Mouse (Mus musculus) right cerebral cortex, adult 2 months (tissue): ENCODE measurements around the gene Slc7a9.

Source experiments
- DNase-seq, 2 experiments: peaks; one replicate each; pipeline ENCODE4 v3.0.0; 2021 to 2022; ENCODE audit warnings: low spot score in 2 of 2

Slc7a9 gene

GRCm38 (mm10) chr7:35447996-35448846 lies at the start of gene Slc7a9:
Slc7a9 (plus strand) TSS chr7:35448796.
- DNase-seq, result no peak

GRCm38 (mm10) chr7:35401169-35401568 lies 47.4 kb upstream of the Slc7a9 start:
- DNase-seq, result no peak

GRCm38 (mm10) chr7:35415226-35415625 lies 33.4 kb upstream of the Slc7a9 start:
- no peak for DNase-seq

GRCm38 (mm10) chr7:35415801-35416653 lies 32.6 kb upstream of the Slc7a9 start:
- no peak for DNase-seq

GRCm38 (mm10) chr7:35416654-35416948 lies 32.0 kb upstream of the Slc7a9 start:
- DNase-seq, result no peak

GRCm38 (mm10) chr7:35423071-35423470 lies 25.5 kb upstream of the Slc7a9 start:
- no peak for DNase-seq

- DNase-seq, result no peak
These were observed 20.4 kb upstream of the Slc7a9 start for GRCm38 (mm10) chr7:35428146-35428545.

- DNase-seq, result no peak
These were observed 13.3 kb upstream of the Slc7a9 start for GRCm38 (mm10) chr7:35435266-35435665.

GRCm38 (mm10) chr7:35447501-35447900 lies 1.1 kb upstream of the Slc7a9 start:
- DNase-seq, result no peak

GRCm38 (mm10) chr7:35448867-35449266 lies 271 bp downstream of the Slc7a9 start:
- DNase-seq, result no peak

- DNase-seq, result no peak
These were observed 7.7 kb downstream of the Slc7a9 start for GRCm38 (mm10) chr7:35456091-35456814.

- DNase-seq, result no peak
These were observed 12.4 kb downstream of the Slc7a9 start for GRCm38 (mm10) chr7:35460971-35461370.

- DNase-seq, result no peak
These were observed 16.4 kb downstream of the Slc7a9 start for GRCm38 (mm10) chr7:35465027-35465426.

GRCm38 (mm10) chr7:35467856-35468255 lies 19.3 kb downstream of the Slc7a9 start:
- no peak for DNase-seq

GRCm38 (mm10) chr7:35470794-35471193 lies 22.2 kb downstream of the Slc7a9 start:
- no peak for DNase-seq

GRCm38 (mm10) chr7:35476457-35476856 lies 27.9 kb downstream of the Slc7a9 start:
- DNase-seq, result no peak

- DNase-seq, result no peak
These were observed 36.5 kb downstream of the Slc7a9 start for GRCm38 (mm10) chr7:35485126-35485525.

GRCm38 (mm10) chr7:35486553-35486952 lies 38.0 kb downstream of the Slc7a9 start:
- DNase-seq, result no peak

- no peak for DNase-seq
These were observed 41.6 kb downstream of the Slc7a9 start for GRCm38 (mm10) chr7:35490186-35490585.

- DNase-seq, result no peak
These were observed 42.4 kb downstream of the Slc7a9 start for GRCm38 (mm10) chr7:35491005-35491404.

GRCm38 (mm10) chr7:35497516-35497915 lies 48.9 kb downstream of the Slc7a9 start:
- DNase-seq, result peak in 1 of 2 experiments; percentile 4

GRCm38 (mm10) chr7:35501995-35502394 lies 53.4 kb downstream of the Slc7a9 start:
- DNase-seq, result no peak
